Mouse (Mus musculus) layer of hippocampus, adult 9-10 months (tissue): ENCODE results near the gene Tnc.

Source experiments
- DNase-seq: peaks from one replicate; pipeline ENCODE4 v3.0.0; 2022; ENCODE audit warnings: low spot score

Tnc gene

GRCm38 (mm10) chr4:64025591-64025990, 21.2 kb downstream of the Tnc start:
- no peak for DNase-seq

GRCm38 (mm10) chr4:64024041-64024779, 22.6 kb downstream of the Tnc start:
- DNase-seq, result no peak

- DNase-seq, result no peak
Observed at GRCm38 (mm10) chr4:64020930-64021589, 25.8 kb downstream of the Tnc start.

DNA sequence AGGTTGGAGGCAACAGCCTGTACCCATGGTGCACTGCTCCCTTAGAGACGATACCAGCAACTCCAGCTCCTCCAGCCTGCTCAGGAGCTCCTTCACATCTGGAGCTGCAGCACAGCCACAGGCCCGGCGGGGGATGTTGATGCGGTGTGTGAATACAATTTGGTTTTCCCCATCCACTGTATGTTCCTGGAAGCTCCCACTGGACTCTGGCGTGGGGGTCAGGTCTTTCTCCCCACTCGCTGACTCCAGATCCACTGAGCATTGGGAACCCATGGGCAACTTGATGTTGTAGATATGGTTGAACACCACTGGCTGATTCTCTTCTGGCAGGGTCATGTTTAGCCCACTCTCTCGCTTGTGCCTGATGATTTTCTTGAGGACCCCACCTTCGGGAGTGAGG, 26.7 kb downstream of the Tnc start:
- DNase-seq, result no peak

DNA sequence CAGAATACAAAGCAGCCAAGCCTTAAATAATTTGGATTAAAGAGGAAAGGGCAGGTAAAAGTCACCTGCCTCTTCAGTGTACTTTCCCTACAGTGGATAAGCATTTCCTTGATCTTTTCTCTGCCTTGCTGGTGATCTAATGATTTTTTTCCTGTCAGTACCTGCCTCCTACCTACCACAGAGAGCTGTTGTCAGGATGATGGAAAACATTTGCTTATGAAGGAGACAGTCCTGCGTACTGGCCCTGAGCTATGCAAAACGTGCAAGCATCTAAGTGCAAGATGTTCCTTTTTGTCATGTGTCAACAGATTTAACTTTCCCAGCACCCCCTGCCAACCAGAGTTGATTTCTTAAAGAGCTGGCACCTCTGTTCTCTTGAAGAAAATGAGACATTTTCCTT, 35.5 kb downstream of the Tnc start:
- DNase-seq, result no peak

GRCm38 (mm10) chr4:64009936-64010335, 36.9 kb downstream of the Tnc start:
- no peak for DNase-seq

DNA sequence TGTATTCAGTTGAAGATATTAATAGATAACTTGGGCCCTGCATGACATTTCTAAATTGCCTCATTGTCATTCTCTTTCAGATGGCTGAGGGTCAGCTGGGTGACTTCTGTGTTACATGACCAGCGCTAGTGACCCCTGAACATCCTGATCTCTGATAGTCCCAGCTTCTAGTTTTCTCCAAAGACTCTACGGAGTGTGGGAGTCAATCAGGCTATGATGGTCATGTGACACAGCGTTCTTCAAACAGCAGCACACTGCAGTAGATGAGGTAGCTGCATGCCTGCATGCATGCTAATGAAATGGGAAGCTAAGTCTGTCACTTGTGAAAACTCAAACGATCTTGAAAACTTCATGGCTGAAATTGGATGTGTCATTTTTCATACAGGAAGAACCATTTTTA, 41.6 kb downstream of the Tnc start:
- DNase-seq, result no peak

DNA sequence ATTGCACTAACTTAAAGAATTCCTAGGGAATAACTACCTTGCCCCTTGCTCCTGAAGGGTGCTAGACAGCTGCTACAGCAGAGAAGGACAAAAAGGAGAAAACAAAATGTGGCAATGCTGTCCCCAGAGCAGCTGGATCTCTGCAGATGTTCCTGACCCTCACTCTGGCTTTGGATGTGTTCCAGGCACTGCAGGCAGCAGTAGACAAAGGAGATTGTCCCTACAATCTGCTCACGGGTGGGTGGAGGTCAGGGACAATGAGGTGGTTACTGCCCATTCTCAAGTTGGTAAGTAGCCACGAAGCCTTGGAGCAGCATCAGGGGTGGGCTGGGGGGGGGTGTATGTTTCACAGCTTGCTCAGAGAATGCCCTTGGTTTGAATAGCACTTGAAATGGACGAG, 43.1 kb downstream of the Tnc start:
- no peak for DNase-seq

DNA sequence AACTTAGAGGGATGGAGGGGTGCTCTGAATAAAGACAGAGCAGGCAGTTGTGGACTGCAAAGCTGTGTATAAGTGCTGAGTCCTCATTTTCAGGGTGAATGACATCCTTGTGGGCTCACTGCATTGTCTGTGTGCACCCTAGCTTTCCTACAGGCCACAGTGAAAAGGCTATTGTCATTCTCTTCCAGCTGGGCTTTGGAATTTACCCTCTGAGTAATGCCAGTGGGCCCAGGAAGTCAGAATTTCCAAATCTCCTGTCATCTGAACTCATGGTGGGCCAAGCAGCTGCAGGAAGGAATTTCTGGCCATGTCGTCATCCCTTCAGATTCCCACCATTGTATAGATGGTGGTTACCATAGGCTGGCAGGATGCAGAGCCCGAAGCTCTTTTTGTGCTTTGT, 44.6 kb downstream of the Tnc start:
- no peak for DNase-seq

GRCm38 (mm10) chr4:64000788-64001187, 46.0 kb downstream of the Tnc start:
- DNase-seq, result no peak

DNA sequence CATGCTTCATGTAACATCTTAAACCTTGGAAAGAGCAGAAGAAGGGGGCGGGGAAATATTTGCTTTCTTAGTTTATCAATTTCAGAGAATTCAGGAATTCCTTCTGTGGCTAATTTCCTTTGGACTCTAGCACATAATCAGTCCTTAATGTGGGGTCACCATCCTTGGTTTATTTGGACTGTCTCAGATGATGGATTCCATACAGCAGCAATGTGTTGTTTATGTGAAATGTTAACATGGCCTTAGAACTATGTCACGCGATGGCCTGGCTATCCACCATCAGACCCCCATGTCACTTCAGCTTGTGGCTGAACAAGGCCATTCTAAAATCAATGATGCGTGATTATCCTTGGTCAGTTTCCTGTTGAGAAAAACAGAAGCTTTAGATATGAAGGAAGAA, 46.5 kb downstream of the Tnc start:
- DNase-seq, result no peak

DNA sequence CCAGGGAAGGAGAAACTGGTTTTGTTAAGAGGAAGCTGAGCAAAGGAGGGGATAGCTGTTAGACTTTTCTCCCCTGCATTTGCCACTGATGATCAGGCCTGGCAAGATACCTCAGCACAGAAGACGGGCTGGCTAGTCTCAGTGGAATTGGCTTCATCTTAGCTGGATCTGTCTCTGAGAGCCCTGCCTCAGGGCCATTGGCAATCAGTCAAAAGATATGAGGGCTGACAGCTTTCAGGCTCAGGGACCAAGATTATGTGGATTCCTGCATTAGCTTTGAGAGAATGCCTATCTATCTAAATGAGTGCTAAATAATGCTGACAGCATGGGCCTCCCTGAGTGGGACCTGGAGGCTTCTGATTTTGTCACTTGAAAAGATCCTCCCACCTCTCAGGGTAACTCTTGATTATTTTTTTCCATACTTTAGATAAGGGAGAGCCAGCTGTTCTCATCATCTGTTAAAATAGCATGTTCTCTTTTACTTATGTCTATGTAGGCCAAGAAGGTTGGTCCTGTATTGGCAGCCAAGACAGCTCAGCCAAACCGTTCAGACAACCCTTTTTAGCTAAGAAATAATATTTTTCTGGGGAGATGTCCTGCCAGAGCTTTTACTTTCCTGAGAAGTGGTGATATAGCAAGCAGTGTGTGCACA, 53.2 kb downstream of the Tnc start:
- no peak for DNase-seq

GRCm38 (mm10) chr4:63990216-63990615, 56.6 kb downstream of the Tnc start:
- DNase-seq, result no peak

DNA sequence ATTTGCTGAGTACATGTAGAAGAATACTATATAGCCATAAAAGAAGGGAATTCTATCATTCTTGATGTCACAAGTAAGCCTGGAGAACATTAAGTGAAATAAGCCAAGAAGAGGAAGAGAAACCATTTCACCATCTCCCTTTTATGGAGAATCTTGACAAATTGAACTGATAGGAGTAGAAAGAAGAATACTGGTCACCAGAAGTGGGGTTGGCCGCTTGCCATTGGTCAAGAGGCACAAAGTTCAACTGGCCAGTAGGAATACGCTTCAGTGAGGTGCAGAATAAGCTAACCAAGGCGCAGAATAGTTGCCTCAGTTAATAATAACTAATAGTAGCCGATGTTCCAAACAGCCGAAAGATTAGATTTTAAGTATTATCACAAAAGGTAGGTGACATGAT, 58.7 kb downstream of the Tnc start:
- no peak for DNase-seq

DNA sequence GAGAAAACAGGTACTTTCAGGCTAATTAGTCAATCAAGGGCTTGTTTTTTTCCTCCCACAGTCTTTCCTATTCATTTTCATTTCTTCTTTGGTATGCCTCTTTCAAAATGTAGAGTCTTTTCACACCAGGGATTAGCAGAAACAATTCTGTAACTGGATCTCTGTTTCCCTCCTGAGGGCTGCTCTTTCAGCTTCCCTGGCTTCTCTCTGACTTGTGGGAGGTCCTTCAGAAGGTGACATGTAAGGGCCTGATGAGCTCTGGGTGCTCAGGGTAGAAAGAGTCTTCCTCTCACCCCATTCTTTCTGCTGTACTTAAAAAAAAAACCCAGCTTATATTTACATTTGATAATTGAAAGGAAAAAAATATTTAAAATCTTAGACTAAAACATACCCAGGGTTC, 60.2 kb downstream of the Tnc start:
- DNase-seq, result no peak

- no peak for DNase-seq
Observed at GRCm38 (mm10) chr4:63983098-63983445, 63.7 kb downstream of the Tnc start.

DNA sequence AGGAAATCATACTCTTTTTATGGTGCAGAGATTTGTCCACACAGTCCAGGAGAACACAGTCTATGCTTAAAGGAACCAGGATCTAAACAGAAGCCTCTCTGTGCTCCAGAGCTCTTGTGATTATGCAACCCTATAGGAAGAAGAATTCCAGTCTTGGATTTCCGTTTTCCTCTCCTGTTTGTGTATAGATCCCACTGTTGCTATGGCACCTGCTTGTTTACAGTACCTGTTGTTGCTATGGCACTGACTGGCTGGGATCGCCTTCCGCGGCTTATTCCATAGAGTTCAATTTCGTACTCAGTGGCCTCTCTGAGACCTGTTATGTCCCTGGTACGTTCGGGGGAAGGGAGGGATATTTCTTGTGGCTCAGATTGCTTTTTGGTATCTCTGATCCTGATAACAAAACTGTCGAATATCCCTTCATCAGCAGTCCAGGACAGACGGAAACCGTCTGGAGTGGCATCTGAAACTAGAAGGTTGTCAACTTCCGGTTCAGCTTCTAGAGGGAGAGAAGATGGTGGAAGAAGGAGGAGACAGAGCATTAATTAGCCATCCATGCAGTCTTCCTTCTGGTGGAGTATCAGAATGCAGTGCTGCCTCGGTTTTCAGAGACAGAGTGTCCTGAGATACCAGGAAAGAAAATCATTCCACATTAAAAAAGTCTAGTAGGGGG, 64.3 kb downstream of the Tnc start:
- no peak for DNase-seq

GRCm38 (mm10) chr4:63980211-63980794, 66.5 kb downstream of the Tnc start:
- DNase-seq, result no peak

GRCm38 (mm10) chr4:63979635-63980034, 67.2 kb downstream of the Tnc start:
- no peak for DNase-seq

DNA sequence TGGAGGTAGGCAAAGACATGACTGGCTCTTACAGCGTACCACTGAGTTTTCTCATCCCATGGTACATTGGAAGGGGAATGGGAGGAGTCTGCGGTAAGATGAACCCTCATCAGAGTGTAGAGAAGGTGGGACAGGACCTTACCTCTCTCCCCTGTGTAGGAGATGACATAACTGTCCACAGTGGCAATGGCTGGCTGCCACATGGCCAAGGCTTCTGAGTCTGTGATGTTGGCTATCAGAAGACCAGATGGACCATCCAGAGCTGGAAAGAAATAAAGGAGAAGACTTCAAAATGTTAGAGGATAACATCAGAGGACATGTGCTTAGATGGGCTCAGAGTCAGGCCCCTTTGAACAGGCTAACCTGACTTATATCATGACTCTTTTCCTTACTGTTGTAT, 74.3 kb downstream of the Tnc start:
- no peak for DNase-seq

- DNase-seq, result no peak
Observed at GRCm38 (mm10) chr4:63971762-63972161, 75.1 kb downstream of the Tnc start.

DNA sequence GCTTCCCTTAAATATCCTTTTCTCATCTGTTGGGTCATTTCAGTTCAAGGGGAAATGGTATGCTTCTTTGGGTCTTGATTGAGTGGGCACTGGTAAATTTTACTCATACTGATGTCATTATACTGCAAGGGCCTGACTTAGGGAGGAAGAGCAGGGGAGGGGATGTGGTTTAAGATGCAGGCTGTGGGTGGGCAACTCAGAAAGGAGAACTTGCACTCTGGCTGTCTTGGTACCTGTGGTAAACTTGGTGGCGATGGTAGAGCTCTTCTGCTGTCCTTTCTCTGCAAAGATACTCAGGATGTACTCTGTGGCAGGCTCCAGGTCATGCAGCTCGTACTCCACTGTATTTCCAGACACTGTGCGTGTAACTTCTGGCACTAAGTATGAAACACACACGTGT, 75.9 kb downstream of the Tnc start:
- no peak for DNase-seq

DNA sequence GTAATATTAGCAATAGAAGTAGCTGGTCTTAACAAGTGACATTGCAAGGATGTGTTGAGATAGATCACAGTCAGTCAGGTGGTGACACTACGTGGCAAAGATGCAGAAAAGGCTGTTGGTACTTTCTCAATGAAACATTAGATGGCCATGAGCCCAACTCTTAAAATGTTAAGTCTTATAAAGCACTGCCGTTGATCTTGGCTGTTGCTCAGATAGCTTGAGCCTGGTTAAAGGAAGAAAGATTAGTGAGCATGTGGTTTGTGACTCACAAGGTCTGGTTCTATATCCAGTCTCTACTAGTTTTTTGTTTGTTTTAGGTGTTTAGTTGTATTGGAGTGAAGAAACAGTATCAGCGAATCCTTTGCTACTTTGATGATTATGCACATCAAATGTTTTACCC, 76.9 kb downstream of the Tnc start:
- DNase-seq, result no peak
